Mouse (Mus musculus): ENCODE measurements at regions not wholly inside any gene's neighbourhood (a gene's known extent, or its start where the extent isn't known, plus 50 kb on each side); places are given as distances from the start of the nearest gene placed in this dataset.

GRCm38 (mm10) chr2:19065511-19065910 lies 67.4 kb downstream of the 4930426L09Rik start:
- TF ChIP-seq POLR2A (IDR thresholded peaks at IDR 0.05; ENCODE audit: extremely low read depth, insufficient read depth, low read length) (no peak), CTCF (IDR thresholded peaks at IDR 0.05; ENCODE audit: extremely low read depth, insufficient read depth, low read length) (no peak)

Measured in cortical plate, adult 2 months (tissue).